Mouse (Mus musculus) MEL (cell line): ENCODE measurements around the gene Tspan11. TPM values are rescaled to one million over a fixed set of nuclear protein-coding genes. Genes with fewer than 3 reads are reported as not detected.

ENCODE experiments used
- DNase-seq: peaks from one replicate; pipeline ENCODE4 v3.0.0; 2011; ENCODE audit warnings: low read depth, low spot score
- H3K27ac ChIP-seq: 2 replicates; pipeline ENCODE4 v1.5.1; 2012; ENCODE audit warnings: low read depth, mild to moderate bottlenecking, control low read depth, low read length, moderate library complexity; ENCODE audit not compliant: control insufficient read depth
- H3K27me3 ChIP-seq, 2 experiments: fragments of 150-350 bp in 1 of 2; sonication (generic) in 1 of 2; 2 replicates each; pipeline ENCODE4 v1.6.1; 2012; ENCODE audit warnings: low read length in 2 of 2, mild to moderate bottlenecking in 2 of 2, improper control_type of control experiment in 1 of 2, moderate library complexity in 1 of 2; ENCODE audit not compliant: insufficient read depth in 2 of 2, control insufficient read depth in 1 of 2
- H3K36me3 ChIP-seq, 2 experiments: 2 replicates each; pipeline ENCODE4 v1.6.1; 2012 to 2014; ENCODE audit warnings: low read length in 2 of 2, improper control_type of control experiment in 1 of 2, inconsistent platforms in 1 of 2, mild to moderate bottlenecking in 1 of 2; ENCODE audit not compliant: insufficient read depth in 2 of 2, control insufficient read depth in 1 of 2
- H3K4me1 ChIP-seq, 2 experiments: fragments of 150-350 bp in 1 of 2; sonication (generic) in 1 of 2; 2 replicates each; pipeline ENCODE4 v1.6.1; 2012; ENCODE audit warnings: low read length in 2 of 2, improper control_type of control experiment in 1 of 2, mild to moderate bottlenecking in 1 of 2; ENCODE audit not compliant: insufficient read depth in 2 of 2, control insufficient read depth in 1 of 2
- H3K4me3 ChIP-seq, 2 experiments: fragments of 150-350 bp in 1 of 2; sonication (generic) in 1 of 2; 2 replicates each; pipeline ENCODE4 v1.5.1; 2012; ENCODE audit warnings: low read depth in 2 of 2, low read length in 2 of 2, mild to moderate bottlenecking in 2 of 2, moderate library complexity in 2 of 2, control low read depth in 1 of 2, improper control_type of control experiment in 1 of 2; ENCODE audit not compliant: control insufficient read depth in 1 of 2, insufficient read depth in 1 of 2
- H3K79me2 ChIP-seq: 2 replicates; pipeline ENCODE4 v1.6.1; 2012; ENCODE audit warnings: mild to moderate bottlenecking, low read length, moderate library complexity; ENCODE audit not compliant: control insufficient read depth, poor library complexity, insufficient read depth
- H3K9ac ChIP-seq: 2 replicates; pipeline ENCODE4 v1.6.1; 2012; ENCODE audit warnings: low read depth, mild to moderate bottlenecking, control low read depth, low read length, moderate library complexity; ENCODE audit not compliant: control insufficient read depth, poor library complexity, severe bottlenecking
- H3K9me3 ChIP-seq: fragments of 150-350 bp; sonication (generic); replicated peaks from 2 replicates; pipeline ENCODE4 v1.6.1; 2012; ENCODE audit warnings: mild to moderate bottlenecking, low read length, improper control_type of control experiment, moderate library complexity; ENCODE audit not compliant: insufficient read depth
- BHLHE40 ChIP-seq: IDR thresholded peaks from 2 replicates; pipeline ENCODE4 v1.6.1; 2012; ENCODE audit warnings: low read depth, mild to moderate bottlenecking, inconsistent platforms, low read length, improper control_type of control experiment, borderline replicate concordance
- CTCF ChIP-seq, 3 experiments: IDR thresholded peaks in 2 of 3; conservative IDR thresholded peaks in 1 of 3; 2 replicates each; pipeline ENCODE4 v1.5.1; 2011 to 2012; ENCODE audit warnings: low read length in 3 of 3, low read depth in 2 of 3, mild to moderate bottlenecking in 2 of 3, improper control_type of control experiment in 1 of 3, inconsistent platforms in 1 of 3, mixed read lengths in 1 of 3, moderate library complexity in 1 of 3; ENCODE audit not compliant: control insufficient read depth in 1 of 3, insufficient read depth in 1 of 3, poor library complexity in 1 of 3, severe bottlenecking in 1 of 3
- E2F4 ChIP-seq: IDR thresholded peaks from 2 replicates; pipeline ENCODE4 v1.6.1; 2011; ENCODE audit warnings: low read depth, low read length, improper control_type of control experiment, borderline replicate concordance
- ETS1 ChIP-seq: IDR thresholded peaks from 2 replicates; pipeline ENCODE4 v1.6.1; 2012; ENCODE audit warnings: low read depth, mild to moderate bottlenecking, inconsistent platforms, low read length, improper control_type of control experiment, moderate library complexity
- MAFK ChIP-seq: IDR thresholded peaks from 2 replicates; pipeline ENCODE4 v1.6.1; 2011; ENCODE audit warnings: low read depth, mild to moderate bottlenecking, low read length, improper control_type of control experiment, borderline replicate concordance
- MEF2A ChIP-seq: IDR thresholded peaks from 2 replicates; pipeline ENCODE4 v1.6.1; 2014; ENCODE audit warnings: low read depth, mild to moderate bottlenecking, inconsistent platforms, low read length, improper control_type of control experiment; ENCODE audit not compliant: poor library complexity, insufficient replicate concordance, severe bottlenecking; ENCODE audit errors: extremely low read depth
- MXI1 ChIP-seq: IDR thresholded peaks from 2 replicates; pipeline ENCODE4 v1.6.1; 2011; ENCODE audit warnings: mild to moderate bottlenecking, low read depth, low read length, improper control_type of control experiment
- MYB ChIP-seq: IDR thresholded peaks from 2 replicates; pipeline ENCODE4 v1.6.1; 2011; ENCODE audit warnings: mild to moderate bottlenecking, low read depth, low read length, improper control_type of control experiment
- MYC ChIP-seq: IDR thresholded peaks from 2 replicates; pipeline ENCODE4 v1.6.1; 2011; ENCODE audit warnings: low read depth, mild to moderate bottlenecking, low read length, improper control_type of control experiment, moderate library complexity
- NRF1 ChIP-seq: IDR thresholded peaks from 2 replicates; pipeline ENCODE4 v1.6.1; 2014; ENCODE audit warnings: low read depth, mild to moderate bottlenecking, inconsistent platforms, low read length, improper control_type of control experiment, moderate library complexity; ENCODE audit not compliant: poor library complexity, insufficient read depth, severe bottlenecking
- POLR2A ChIP-seq, 2 experiments: IDR thresholded peaks; 2 replicates each; pipeline ENCODE4 v1.6.1; 2011 to 2012; ENCODE audit warnings: low read length in 2 of 2, mild to moderate bottlenecking in 2 of 2, control low read depth in 1 of 2, improper control_type of control experiment in 1 of 2, low read depth in 1 of 2, moderate library complexity in 1 of 2; ENCODE audit not compliant: control insufficient read depth in 1 of 2, insufficient read depth in 1 of 2, poor library complexity in 1 of 2
- POLR2AphosphoS2 ChIP-seq: IDR thresholded peaks from 2 replicates; pipeline ENCODE4 v1.6.1; 2011; ENCODE audit warnings: low read length, improper control_type of control experiment
- SMC3 ChIP-seq: IDR thresholded peaks from 2 replicates; pipeline ENCODE4 v1.6.1; 2011; ENCODE audit warnings: low read depth, low read length, improper control_type of control experiment
- UBTF ChIP-seq: IDR thresholded peaks from 2 replicates; pipeline ENCODE4 v1.6.1; 2012; ENCODE audit warnings: low read depth, mild to moderate bottlenecking, inconsistent platforms, low read length, improper control_type of control experiment, moderate library complexity, borderline replicate concordance; ENCODE audit not compliant: insufficient read depth
- USF1 ChIP-seq: IDR thresholded peaks from 2 replicates; pipeline ENCODE4 v1.6.1; 2014; ENCODE audit warnings: low read depth, mild to moderate bottlenecking, inconsistent platforms, low read length, improper control_type of control experiment, moderate library complexity
- ZC3H11A ChIP-seq: IDR thresholded peaks from 2 replicates; pipeline ENCODE4 v1.6.1; 2012; ENCODE audit warnings: low read depth, mild to moderate bottlenecking, inconsistent platforms, low read length, improper control_type of control experiment
- polyA plus RNA-seq, 2 experiments: library from polyadenylated mRNA; stranded (reverse) in 1 of 2; unstranded in 1 of 2; fragments of >175 nt in 1 of 2; fragments of >200 nt in 1 of 2; gene quantifications; 2 replicates each; pipeline versions ENCODE4 v1.2.1 to v1.2.4; 2012; ENCODE audit warnings: low replicate concordance in 2 of 2, low read depth in 1 of 2; ENCODE audit not compliant: insufficient read length in 2 of 2, insufficient read depth in 1 of 2, missing spikeins in 1 of 2
- total RNA-seq: library from RNA; depleted of rRNA; stranded (reverse); fragments of 300-350 nt; gene quantifications from 2 replicates; pipeline ENCODE4 v1.2.3, GENCODE M21; 2012

Gene Tspan11
- total and polyA plus RNA-seq, 3 experiments: not detected

- Histone ChIP-seq H3K9me3 (no peaks in the 10 kb centered on the region), H3K36me3 (no peaks in the 10 kb centered on the region), H3K4me3 (no peak overlapping the region), H3K27ac (no peak overlapping the region), H3K9ac (no peak overlapping the region), H3K79me2 (no peaks in the 10 kb centered on the region), H3K27me3 (no peaks in the 10 kb centered on the region), H3K4me1 (no peaks in the 10 kb centered on the region)
- no peak for TF ChIP-seq USF1
- TF ChIP-seq MEF2A: no peak
- no peak for TF ChIP-seq POLR2A (IDR thresholded peaks at IDR 0.05; ENCODE audit: control insufficient read depth in 1 of 2, insufficient read depth in 1 of 2, low read depth in 1 of 2, low read length in 2 of 2, poor library complexity in 1 of 2)
- TF ChIP-seq ZC3H11A: no peak
- DNase-seq: no peak
These were observed 13.9 kb downstream of the Tspan11 start for GRCm38 (mm10) chr6:127901261-127901660.

- DNase-seq: no peak
- no peaks in the 10 kb centered on the region for H3K79me2 ChIP-seq
- no peak overlapping the region for H3K27ac ChIP-seq
- no peak for TF ChIP-seq MXI1
- no peak for TF ChIP-seq BHLHE40
- TF ChIP-seq NRF1: no peak
- TF ChIP-seq MYC: no peak
- TF ChIP-seq POLR2A (IDR thresholded peaks at IDR 0.05; ENCODE audit: control insufficient read depth in 1 of 2, insufficient read depth in 1 of 2, low read depth in 1 of 2, low read length in 2 of 2, poor library complexity in 1 of 2): no peak
- no peak for TF ChIP-seq E2F4
- TF ChIP-seq SMC3: no peak
- no peak for TF ChIP-seq MYB
- TF ChIP-seq CTCF (IDR thresholded peaks at IDR 0.05 in 2 of 3, conservative IDR thresholded peaks at IDR 0.05 in 1 of 3; ENCODE audit: control insufficient read depth in 1 of 3, insufficient read depth in 1 of 3, low read depth in 2 of 3, low read length in 3 of 3, poor library complexity in 1 of 3, severe bottlenecking in 1 of 3): no peak
- TF ChIP-seq MAFK: no peak
- TF ChIP-seq ETS1: no peak
- TF ChIP-seq UBTF: no peak
- TF ChIP-seq POLR2AphosphoS2: no peak
- no peak for TF ChIP-seq MEF2A
- H3K4me1 ChIP-seq: no peaks in the 10 kb centered on the region
- no peaks in the 10 kb centered on the region for H3K9me3 ChIP-seq
- no peaks in the 10 kb centered on the region for H3K27me3 ChIP-seq
- no peak overlapping the region for H3K9ac ChIP-seq
- H3K4me3 ChIP-seq: no peak overlapping the region
- H3K36me3 ChIP-seq: no peaks in the 10 kb centered on the region
These were observed 14.3 kb downstream of the Tspan11 start for GRCm38 (mm10) chr6:127901669-127902068.
